Mouse (Mus musculus): ENCODE measurements at regions not wholly inside any gene's neighbourhood (a gene's known extent, or its start where the extent isn't known, plus 50 kb on each side); places are given as distances from the start of the nearest gene placed in this dataset.

DNA sequence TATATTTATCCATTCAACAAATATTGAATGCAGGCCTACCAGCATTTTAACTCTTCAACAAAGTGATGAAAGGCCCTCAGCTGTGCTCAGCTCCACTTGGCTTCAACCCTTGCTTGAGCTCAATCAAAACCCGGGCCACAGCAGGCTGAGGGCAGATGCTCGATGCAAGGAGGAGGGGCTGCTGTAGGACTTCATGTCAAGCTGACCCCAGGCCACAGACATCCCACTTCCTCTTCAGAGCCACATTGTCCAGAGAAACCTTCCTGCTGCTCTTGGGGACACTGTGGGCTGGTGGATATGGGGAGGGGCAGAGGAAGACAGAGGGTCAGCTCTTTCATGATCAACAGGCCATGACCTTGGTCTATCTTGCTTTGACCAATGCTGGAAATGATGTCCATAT, 299.7 kb downstream of the Bcl11a start:
- no peak for DNase-seq (ENCODE audit: low read depth, low spot score)

DNA sequence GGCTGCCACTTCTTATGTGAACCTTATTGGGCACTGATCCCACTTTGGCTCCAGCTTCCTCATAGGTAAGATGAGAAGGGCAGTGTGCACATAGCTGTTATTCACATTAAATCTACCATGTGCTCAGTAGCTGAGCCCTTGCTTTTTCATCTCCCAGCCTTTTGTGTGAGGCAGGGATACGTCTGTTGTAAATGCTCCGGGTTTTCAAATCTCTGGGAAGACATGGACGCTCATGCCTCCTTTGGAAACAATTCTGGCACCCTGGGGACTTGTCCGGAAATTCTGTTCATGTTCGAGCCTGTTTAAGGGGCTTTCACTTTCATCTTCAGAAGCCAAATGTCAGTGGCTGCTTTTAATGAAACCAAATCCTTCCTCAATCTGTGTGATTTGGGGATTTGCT, 312.7 kb downstream of the Bcl11a start:
- no peak for DNase-seq (ENCODE audit: low read depth, low spot score)

DNA sequence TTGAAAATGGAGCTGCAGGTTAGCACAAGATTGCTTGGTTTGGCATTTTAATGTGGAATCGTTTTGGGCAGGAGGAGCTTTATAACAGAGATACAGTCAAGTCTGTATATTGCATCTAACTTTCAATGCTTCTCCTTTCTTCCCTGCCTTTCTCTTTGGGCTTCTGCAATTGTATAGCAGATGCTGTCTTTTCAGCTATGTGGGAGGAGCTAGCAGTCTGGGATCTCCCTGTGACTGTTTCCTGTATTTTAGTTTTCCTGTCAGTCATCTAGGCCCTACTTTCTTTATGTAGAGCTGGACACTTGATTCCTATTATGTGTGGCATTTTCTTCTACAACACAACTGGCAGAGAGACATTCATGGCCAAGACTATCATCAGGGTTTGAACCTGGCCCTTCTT, 313.5 kb downstream of the Bcl11a start:
- DNase-seq (ENCODE audit: low read depth, low spot score), result no peak

DNA sequence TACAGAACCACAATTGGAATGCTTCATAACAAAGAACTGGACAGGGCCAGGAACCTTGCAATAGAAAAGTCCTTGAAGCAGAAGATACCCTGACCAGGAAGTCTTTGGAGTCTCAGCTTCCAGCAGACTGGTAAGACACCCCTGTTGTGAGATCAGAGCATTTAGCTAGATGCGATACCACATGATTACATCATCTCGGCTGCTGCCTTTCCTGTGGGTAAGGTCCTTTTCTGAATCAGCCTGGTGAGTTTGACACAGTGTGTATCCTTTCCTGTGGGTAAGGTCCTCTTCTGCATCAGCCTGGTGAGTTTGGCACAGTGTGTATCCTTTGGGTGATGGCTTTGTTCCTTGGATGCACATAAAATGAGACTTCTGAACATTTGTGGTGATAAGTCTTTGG, 317.6 kb downstream of the Bcl11a start:
- DNase-seq (ENCODE audit: low read depth, low spot score), result no peak

DNA sequence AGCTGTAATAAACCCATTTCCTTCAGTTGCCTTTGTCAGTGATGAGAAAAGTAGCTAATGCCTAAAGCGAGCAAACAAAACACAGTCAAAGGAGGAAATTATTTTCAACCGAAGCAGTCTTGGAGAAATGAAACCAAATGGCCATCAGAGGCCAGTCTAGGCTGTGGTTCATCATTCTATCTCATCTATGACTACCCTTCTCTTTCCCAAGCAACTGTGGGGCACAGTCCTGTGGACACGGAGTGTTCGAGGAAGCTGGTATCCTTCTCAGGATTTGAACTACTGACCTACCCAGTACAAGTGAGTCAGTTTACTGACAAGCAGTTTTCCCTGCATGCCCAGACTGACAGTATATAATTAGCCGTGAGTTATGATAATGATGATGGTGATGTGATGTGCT, 319.1 kb downstream of the Bcl11a start:
- DNase-seq (ENCODE audit: low read depth, low spot score), result no peak

DNA sequence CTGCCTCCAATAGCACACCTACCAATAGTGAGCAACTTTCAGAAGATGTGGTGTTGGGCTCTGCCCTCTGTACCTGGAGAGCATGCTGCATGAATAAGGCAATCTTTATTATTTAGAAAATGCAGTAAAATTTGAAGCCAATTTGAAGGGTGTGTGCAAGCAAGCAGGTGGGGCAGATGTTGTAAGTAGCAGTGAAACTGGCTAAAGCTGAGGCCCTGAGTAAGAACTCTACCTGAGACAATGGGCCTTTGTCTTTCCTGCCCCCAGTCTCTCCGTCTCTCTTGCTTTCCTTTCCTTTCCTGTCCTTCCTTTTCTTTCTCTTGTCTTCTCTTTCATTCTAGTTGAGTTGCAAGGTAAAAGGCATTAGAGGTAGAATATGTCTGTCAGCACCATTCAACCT, 319.9 kb downstream of the Bcl11a start:
- no peak for DNase-seq (ENCODE audit: low read depth, low spot score)

DNA sequence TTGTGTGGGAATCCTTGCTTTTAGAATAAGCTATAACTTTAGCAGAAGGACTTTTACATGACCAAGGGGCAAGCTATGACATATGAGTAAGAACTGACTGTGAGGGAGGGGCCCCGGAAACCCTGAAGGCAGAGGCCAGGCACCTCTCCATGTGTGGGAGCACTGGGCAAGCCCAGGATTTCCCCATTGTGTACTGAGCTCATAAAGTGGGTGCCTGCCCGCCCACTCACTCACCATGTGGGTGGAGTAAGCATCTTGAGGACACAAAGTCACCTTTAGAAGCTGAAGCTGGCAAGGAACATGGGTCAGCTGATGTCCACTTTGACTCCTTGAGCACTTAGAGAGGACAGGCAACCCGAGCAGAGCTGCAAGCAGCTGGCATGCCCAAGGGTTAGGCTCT, 323.3 kb downstream of the Bcl11a start:
- DNase-seq (ENCODE audit: low read depth, low spot score), result no peak

DNA sequence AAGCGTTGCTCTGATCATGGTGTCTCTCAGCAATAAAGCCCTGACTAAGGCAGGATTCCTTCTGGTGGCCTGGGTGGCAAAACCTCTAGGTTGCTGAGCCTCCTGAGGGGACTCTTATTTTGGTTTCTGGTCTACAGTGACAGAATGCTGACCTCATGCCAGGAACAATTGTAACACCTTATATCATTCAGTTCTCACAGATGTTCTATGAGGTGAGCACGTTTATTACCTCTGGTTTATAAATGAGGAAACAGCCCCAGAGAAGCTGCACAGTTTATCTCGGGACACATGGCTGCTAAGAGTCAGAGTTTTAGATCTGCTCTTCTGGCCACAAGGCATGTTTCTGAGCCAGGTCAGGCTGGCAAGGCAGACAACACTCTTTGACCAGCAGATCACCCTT, 324.3 kb downstream of the Bcl11a start:
- DNase-seq (ENCODE audit: low read depth, low spot score), result no peak

DNA sequence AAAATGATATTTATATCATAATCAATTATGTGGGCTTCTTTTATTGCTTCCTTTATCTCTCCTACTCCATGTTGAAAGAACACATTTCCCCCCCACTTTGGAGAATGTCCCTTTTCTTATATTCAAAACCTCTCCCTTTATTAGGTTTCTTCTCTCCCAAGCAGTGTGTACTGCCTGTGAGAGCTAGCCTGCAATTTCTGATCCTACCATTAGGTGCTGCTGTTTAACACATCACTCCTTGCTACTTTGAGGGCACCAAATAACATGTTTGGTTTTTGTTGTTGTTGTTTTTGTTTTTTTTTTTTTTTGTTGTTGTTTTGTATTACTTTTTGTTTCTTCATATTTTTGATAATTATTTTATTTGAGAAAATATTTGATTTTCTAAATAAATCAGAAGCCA, 336.9 kb downstream of the Bcl11a start:
- DNase-seq (ENCODE audit: low read depth, low spot score), result peak; percentile 54

DNA sequence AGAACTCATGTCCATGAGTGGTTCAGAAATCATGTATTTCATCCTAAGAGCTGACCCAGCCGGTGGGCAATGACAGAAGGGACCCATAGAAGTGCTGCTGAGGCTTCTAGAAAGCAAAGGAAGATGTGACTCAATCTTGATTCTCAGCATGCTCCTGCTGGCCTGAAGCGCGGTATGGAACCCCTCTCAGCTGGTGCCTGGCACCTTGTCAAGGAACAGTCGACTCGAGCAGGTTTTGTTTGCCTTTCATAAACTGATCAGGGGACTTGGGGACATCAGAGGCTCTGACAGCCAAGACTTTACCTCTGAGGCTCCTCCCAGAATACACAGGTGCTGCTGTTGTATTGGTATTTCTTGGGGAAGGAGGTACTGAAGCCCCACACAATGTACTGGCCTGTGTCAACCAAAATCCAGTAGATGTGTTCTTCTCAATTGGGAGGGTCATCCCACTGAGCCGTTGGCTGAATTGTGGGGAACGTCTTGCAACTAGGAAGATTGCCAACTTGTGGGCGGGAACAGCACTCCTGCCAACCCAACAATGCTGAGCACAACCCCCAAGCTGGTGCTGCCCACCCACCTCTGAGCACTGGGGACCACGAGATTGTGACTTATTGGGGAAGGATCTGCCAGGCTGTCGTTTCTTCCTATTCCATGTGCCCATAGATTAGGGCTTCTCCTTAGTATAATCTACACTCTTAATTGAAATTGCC, 344.4 kb downstream of the Bcl11a start:
- no peak for DNase-seq (ENCODE audit: low read depth, low spot score)

DNA sequence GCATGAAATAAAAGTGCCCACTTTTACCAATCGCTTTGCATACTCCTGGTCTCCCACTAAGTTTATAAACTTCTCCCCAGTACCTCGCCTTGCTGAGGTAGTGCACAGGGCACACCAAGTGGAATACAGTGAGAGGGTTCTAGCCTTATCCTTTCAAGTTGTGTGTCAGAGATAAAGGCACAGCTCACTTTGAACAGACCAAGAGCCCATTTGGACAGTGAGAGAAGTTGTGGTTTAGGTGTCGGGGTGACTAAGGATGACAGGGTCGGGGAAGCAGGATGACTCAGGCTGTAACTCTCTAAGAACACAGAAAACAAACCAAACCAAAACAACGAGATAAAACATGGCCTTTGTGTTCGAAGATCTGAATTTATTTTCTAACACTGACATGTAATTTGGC, 345.4 kb downstream of the Bcl11a start:
- no peak for DNase-seq (ENCODE audit: low read depth, low spot score)

DNA sequence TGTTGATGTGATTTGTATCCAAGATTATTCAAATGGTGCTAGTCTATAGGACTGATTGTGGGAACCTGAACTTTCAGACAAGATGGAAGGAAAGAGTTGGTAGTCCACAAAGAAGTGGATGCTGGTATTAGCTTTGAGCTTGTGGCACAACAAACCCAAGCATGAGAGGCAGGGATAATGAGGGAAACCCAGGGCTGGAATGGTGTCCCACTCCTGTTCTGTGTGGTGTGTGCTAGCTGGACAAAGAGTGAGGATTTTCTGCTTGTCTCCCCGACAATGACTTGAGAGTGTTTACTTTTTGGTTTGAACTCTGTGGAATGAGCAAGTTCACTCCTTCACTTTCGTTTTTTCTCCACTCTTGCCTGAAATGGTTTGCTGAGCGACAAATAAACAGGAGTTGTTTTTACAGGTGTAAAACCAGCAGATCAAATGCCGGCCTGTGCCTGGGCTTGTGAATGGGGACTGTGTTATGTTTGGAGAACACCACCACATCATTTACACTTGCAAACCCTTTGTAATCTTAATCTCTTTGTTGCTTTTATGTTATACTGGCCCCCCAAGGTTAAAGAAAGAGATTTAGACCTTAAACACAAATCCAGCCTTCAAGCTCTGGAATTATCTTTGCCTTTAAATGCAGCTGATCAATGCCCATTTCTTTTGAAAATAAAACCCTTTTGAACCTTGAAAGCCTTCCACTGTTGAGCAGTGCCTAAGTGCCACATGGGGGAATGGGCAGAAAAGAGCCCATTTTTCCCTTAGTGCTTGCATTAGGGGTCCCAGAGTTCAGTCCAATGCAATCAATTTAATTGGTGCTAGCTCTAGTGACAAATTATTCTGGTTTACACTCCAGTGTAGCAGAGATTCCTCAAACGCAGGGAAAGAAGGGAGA, 349.4 kb downstream of the Bcl11a start:
- DNase-seq (ENCODE audit: low read depth, low spot score), result no peak

DNA sequence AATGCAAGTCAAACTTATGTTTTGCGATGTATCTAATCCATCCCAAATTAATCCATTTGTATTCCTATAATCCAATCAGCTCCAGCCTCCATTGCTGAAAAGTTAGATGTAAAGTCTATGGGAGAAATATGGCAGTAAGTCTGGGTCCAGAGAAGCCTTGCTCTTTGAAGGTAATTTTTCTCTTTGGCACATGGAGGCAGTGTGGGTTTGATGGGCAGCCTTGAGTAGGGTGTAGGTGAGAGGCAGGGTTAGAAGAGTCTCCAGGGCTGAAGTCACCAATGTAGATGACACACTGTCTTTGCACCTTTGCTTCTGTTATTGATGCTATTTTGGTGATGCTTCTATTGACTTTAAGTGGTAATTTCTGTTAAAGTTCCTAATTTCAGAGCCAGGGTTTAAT, 370.8 kb downstream of the Bcl11a start:
- no peak for DNase-seq (ENCODE audit: low read depth, low spot score)

DNA sequence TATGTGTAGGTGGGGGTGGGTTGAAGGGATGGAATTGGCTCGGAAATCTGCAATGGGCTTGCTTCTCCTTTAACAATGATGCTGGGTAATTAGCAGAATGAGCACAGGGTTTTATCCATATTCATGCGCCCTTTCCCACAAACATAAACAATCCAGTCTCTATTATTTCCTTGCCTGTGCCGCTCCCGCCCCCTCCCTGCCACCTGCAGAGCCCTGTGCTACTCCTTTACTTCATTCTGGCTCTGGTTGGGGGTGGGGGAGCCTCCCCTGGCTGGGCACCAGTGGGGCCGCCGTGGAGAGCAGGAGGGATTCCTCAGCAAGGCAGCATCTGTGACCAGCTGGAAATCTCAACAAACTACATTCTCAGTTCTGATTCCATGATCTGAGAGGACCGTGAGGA, 374.4 kb downstream of the Bcl11a start:
- no peak for DNase-seq (ENCODE audit: low read depth, low spot score)

DNA sequence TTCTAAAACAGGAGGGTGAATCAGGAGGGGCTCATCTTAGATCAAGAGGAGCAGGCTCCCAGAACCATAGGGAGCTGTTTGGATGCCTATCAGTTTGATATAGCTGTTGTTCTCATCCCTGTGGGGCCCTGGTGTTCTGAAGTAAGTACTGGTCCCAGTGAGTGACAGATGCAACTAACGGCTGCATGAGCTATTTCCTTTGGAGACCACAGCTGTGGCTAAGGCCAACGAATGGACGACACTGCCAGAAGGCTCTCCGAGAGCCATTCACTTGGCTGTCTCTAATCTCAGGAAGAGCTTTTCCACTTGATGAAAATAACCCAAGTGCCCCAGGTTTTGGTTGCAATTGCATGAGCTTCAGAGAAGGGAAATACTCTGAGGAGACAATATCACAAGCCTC, 386.8 kb downstream of the Bcl11a start:
- no peak for DNase-seq (ENCODE audit: low read depth, low spot score)

DNA sequence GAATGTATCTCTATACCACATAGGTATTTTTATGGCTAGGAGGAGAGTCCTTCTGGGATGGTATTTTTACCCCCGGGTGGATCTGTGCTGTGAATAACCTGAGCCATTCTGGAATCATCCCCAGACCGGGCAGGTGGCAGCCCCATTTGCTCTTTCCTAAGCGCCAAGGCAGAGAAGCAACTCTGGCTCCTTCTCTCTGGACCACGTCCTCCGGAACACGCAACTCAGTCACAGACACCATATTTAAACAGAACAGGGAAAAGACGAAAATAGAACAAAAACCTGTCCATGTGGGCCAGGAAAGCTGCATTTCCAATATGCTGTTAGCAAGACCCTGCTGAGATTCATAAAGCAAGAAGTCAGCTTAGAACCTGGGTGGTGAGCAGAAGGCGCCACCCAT, 389.6 kb downstream of the Bcl11a start:
- no peak for DNase-seq (ENCODE audit: low read depth, low spot score)

DNA sequence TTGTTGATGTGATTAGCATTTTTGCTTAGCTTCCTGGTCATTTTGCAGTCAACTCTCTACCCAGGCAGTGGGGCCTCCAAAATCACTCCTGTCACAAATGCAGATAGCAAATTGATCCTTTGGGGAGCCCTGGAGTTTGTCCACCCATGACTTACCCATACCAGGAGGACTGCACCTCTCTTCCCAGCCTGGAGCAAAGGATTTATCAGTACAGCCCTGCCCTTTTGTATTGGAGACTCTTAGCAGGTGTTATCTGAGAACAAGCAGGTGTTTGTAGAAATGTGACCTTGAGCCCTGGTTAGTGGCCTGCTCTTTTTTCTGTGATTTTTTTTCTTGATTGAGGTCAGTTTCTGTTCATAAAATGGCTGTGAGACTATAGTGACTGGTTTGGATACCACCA, 392.6 kb downstream of the Bcl11a start:
- no peak for DNase-seq (ENCODE audit: low read depth, low spot score)

DNA sequence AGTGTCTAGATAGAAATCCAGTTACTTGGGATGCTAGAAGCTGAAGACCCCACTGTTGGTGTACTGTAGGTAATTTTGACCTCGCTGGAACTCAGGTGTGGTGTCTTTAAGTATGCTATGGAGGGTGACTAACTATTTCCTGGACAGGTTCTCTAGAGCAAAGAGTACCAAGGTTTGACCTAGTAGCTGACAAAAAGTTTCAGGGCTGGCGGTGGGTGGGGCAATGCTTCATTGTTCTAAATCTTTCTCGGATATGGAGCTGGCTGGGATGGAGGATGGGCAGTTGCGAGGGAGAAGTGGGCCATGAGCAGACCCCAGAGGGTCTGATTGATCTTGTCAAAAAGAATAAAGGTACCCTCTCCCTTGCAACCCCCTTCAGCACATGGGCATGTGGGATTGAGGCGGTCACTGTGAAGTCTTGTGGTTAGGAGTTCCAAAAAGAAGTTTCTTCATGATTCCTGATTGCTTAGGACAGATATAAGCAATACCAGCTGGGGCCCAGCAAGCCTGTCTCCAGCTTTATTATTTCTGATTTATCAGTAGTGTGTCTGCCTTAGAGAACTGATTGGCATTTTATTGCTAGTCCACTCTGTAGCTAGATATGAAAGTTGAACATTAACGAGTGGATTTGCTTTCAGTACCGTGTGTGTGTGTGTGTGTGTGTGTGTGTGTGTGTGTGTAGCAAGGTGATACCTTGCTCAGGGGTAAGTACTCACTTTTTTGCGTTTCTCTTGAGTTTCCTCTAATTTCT, 394.9 kb downstream of the Bcl11a start:
- no peak for DNase-seq (ENCODE audit: low read depth, low spot score)

DNA sequence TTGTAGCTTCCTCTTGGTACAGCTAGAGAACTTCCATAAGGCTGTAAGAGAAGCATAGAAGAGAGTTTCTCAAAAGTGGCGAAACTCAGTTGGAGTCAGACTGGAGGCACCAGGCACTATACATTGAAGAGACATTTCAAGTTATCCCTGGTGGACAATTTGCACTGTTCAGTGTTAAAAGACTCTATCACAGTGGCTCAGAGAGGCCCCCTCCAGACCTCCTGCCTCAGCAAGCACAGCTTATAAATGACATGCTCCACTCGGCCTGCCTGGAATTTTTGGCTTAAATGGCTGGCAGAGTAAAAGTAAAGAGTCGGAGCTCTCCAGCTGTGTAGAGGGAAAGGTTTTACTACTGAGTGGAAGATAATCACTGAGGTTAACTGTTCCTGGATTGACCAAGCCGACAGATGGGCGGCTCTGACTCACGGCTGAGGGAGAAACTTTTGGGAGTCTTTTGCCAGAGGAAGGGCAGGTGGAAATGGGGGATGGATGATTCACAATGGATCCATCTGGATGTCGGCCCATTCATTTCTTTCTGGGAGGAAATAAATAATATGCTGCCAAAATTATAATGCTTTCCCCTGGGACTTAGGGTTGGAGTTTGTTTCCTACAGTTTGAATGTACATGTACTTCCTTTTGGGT, 395.6 kb downstream of the Bcl11a start:
- no peak for DNase-seq (ENCODE audit: low read depth, low spot score)

DNA sequence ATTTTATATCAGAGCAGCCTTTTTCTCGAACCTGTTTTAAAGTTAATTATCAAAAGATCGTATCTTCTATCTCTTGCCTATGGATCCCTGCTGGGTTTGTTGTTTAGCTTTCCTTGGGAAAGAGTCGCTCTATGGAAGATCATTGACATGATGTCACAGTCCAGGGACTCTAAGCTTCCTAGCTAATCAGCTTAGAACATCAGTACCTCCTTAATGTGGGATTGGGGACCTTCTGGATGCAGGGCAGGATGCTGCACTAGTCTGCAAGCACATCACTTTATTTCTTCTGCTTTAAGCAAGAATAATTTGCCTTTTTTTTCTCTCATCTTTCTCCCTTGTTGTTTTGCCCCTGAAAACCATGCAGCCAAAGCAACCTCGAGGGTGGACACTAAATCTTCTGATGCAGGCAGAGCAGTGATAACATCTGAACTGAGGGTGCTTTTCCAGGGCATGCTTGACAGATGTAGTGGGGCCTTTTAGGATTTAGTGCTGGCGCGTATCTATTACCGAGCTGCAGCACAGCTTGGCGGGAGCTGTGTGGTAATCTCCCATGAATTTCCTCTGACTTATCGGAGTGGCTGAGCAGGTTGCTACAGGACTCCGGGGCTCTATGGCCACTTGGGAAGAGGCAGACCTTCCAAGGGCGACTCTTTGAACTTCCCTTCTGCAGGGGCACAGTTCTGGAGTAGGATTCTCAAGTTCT, 425.0 kb downstream of the Bcl11a start:
- DNase-seq (ENCODE audit: low read depth, low spot score), result no peak

DNA sequence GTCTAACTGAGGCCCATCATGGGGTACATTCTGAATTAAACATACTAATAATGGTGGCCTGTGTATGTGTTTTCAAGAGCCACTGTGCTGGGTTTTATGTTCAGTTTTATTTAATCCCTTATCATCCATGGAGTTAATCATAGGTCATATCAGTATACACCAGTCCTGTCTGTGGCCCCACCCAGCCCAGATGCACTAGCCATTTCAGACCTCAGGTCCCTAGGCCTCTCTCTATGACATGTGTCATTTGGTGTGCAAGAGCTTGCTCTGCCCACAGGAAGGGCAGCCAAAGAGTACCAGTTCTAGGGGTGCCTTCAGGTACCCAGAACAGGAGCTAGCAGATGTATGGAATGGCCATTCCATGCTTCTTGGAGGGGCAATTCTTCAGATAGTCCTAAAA, 437.7 kb downstream of the Bcl11a start:
- no peak for DNase-seq (ENCODE audit: low read depth, low spot score)
